Mouse (Mus musculus) liver, adult 2 months (tissue): ENCODE measurements around the gene Myo6. TPM values are rescaled to one million over a fixed set of nuclear protein-coding genes. Genes with fewer than 3 reads are reported as not detected.

Experiments used
- DNase-seq: peaks from one replicate; pipeline ENCODE4 v3.0.0-alpha.2; 2011; ENCODE audit warnings: low read depth, low spot score; ENCODE audit errors: extremely low read depth
- H3K27ac ChIP-seq: fragments of 200-500 bp; replicated peaks from 2 replicates; pipeline ENCODE4 v1.5.1; 2012; ENCODE audit warnings: low read depth, mild to moderate bottlenecking, control low read depth, inconsistent platforms, low read length; ENCODE audit not compliant: insufficient read depth
- H3K27me3 ChIP-seq: fragments of 200-500 bp; 2 replicates; pipeline ENCODE4 v1.6.1; 2012; ENCODE audit warnings: mild to moderate bottlenecking, moderate library complexity, low read length, inconsistent platforms; ENCODE audit not compliant: control insufficient read depth, insufficient read depth
- H3K36me3 ChIP-seq: fragments of 200-500 bp; 2 replicates; pipeline ENCODE4 v1.6.1; 2012; ENCODE audit warnings: low read length, inconsistent platforms; ENCODE audit not compliant: control insufficient read depth, insufficient read depth
- H3K4me1 ChIP-seq: fragments of 200-500 bp; 2 replicates; pipeline ENCODE4 v1.6.1; 2011; ENCODE audit warnings: low read length; ENCODE audit not compliant: control insufficient read depth, insufficient read depth
- H3K4me3 ChIP-seq: fragments of 200-500 bp; 2 replicates; pipeline ENCODE4 v1.5.1; 2011; ENCODE audit warnings: low read depth, mild to moderate bottlenecking, control low read depth, low read length, moderate library complexity; ENCODE audit not compliant: insufficient read depth
- H3K79me2 ChIP-seq: fragments of 200-500 bp; 2 replicates; pipeline ENCODE4 v1.6.1; 2012; ENCODE audit warnings: inconsistent platforms, mild to moderate bottlenecking, low read length, moderate library complexity; ENCODE audit not compliant: control insufficient read depth, insufficient read depth
- H3K9ac ChIP-seq: fragments of 200-500 bp; 2 replicates; pipeline ENCODE4 v1.6.1; 2012; ENCODE audit warnings: low read depth, mild to moderate bottlenecking, control low read depth, inconsistent platforms, low read length
- CTCF ChIP-seq: fragments of 200-500 bp; IDR thresholded peaks from 2 replicates; pipeline ENCODE4 v1.5.1; 2011; ENCODE audit warnings: low read depth, low read length, control low read depth
- POLR2A ChIP-seq: fragments of 200-500 bp; IDR thresholded peaks from 2 replicates; pipeline ENCODE4 v1.6.1; 2011; ENCODE audit warnings: low read length, control low read depth; ENCODE audit not compliant: insufficient read depth; ENCODE audit errors: extremely low read depth
- WGBS: fragments of 180-500 bp; shearing (Covaris S2); methylation state at CpG from one replicate; pipeline ENCODE4 v1.1.7; 2018; 5-methylcytosine and 5-hydroxymethylcytosine counted together
- polyA plus RNA-seq: library from polyadenylated mRNA; depleted of rRNA; stranded (reverse); fragments of >200 nt; gene quantifications from 2 replicates; pipeline ENCODE4 v1.2.3, GENCODE M21; 2012
- total RNA-seq: library from RNA; depleted of rRNA; stranded (reverse); fragments of >200 nt; gene quantifications from 2 replicates; pipeline ENCODE4 v1.2.3, GENCODE M21; 2014

Gene Myo6
- total and polyA plus RNA-seq, 2 experiments, result 12.4 to 31.7 TPM

GRCm38 (mm10) chr9:80296086-80296485, 131.3 kb downstream of the Myo6 start:
- Histone ChIP-seq H3K4me1 (no peaks in the 10 kb centered on the region), H3K36me3 (peaks cover 46% of the 10 kb centered on the region), H3K27me3 (no peaks in the 10 kb centered on the region), H3K79me2 (no peaks in the 10 kb centered on the region), H3K9ac (no peak overlapping the region), H3K4me3 (no peak overlapping the region), H3K27ac (no peak overlapping the region)
- 72% methylated on average over 4 of the region's 4 CpGs for WGBS
- TF ChIP-seq CTCF (no peak), POLR2A (no peak)
- no peak for DNase-seq

- no peak for TF ChIP-seq CTCF
- TF ChIP-seq POLR2A, result no peak
- Histone ChIP-seq H3K27me3 (no peaks in the 10 kb centered on the region), H3K27ac (no peak overlapping the region), H3K79me2 (no peaks in the 10 kb centered on the region), H3K4me3 (no peak overlapping the region), H3K9ac (no peak overlapping the region), H3K36me3 (peaks cover 51% of the 10 kb centered on the region), H3K4me1 (no peaks in the 10 kb centered on the region)
- 94% methylated on average over 9 of the region's 9 CpGs for WGBS
- DNase-seq, result no peak
Measured at GRCm38 (mm10) chr9:80299031-80299430, 134.2 kb downstream of the Myo6 start.

- no peaks in the 10 kb centered on the region for H3K27me3 ChIP-seq
- DNase-seq, result no peak
Measured at GRCm38 (mm10) chr9:80303518-80303917, 138.7 kb downstream of the Myo6 start.

GRCm38 (mm10) chr9:80306390-80306789, 141.6 kb downstream of the Myo6 start:
- no peaks in the 10 kb centered on the region for H3K4me1 ChIP-seq
- no peak for TF ChIP-seq POLR2A
- no peak for TF ChIP-seq CTCF
- H3K79me2 ChIP-seq, result no peaks in the 10 kb centered on the region
- H3K4me3 ChIP-seq, result no peak overlapping the region
- DNase-seq, result no peak
- H3K27ac ChIP-seq, result no peak overlapping the region
- H3K27me3 ChIP-seq, result no peaks in the 10 kb centered on the region
- peaks cover 63% of the 10 kb centered on the region for H3K36me3 ChIP-seq
- H3K9ac ChIP-seq, result no peak overlapping the region
- WGBS, result 92% methylated on average over 4 of the region's 4 CpGs

More at GRCm38 (mm10) chr9:80303518-80303917, 138.7 kb downstream of the Myo6 start:
- Histone ChIP-seq H3K9ac (no peak overlapping the region), H3K27ac (no peak overlapping the region), H3K4me1 (no peaks in the 10 kb centered on the region), H3K36me3 (peaks cover 68% of the 10 kb centered on the region), H3K4me3 (no peak overlapping the region), H3K79me2 (no peaks in the 10 kb centered on the region)
- TF ChIP-seq CTCF (no peak), POLR2A (no peak)
- 78% methylated on average over 4 of the region's 4 CpGs for WGBS

GRCm38 (mm10) chr9:80306853-80307252, 142.0 kb downstream of the Myo6 start:
- H3K36me3 ChIP-seq, result peaks cover 61% of the 10 kb centered on the region
- H3K4me1 ChIP-seq, result no peaks in the 10 kb centered on the region
- H3K79me2 ChIP-seq, result no peaks in the 10 kb centered on the region
- no peak overlapping the region for H3K27ac ChIP-seq
- TF ChIP-seq POLR2A (no peak), CTCF (no peak)
- no peak for DNase-seq
- H3K9ac ChIP-seq, result no peak overlapping the region
- H3K4me3 ChIP-seq, result no peak overlapping the region
- H3K27me3 ChIP-seq, result no peaks in the 10 kb centered on the region
- WGBS, result 90% methylated on average over 11 of the region's 11 CpGs

- Histone ChIP-seq H3K9ac (no peak overlapping the region), H3K79me2 (no peaks in the 10 kb centered on the region), H3K27ac (no peak overlapping the region), H3K27me3 (no peaks in the 10 kb centered on the region), H3K4me3 (no peak overlapping the region), H3K36me3 (peaks cover 59% of the 10 kb centered on the region), H3K4me1 (no peaks in the 10 kb centered on the region)
- no peak for TF ChIP-seq POLR2A
- no peak for TF ChIP-seq CTCF
- DNase-seq, result no peak
- WGBS, result 96% methylated on average over 13 of the region's 13 CpGs
Measured at GRCm38 (mm10) chr9:80307629-80308028, 142.8 kb downstream of the Myo6 start.
